Mouse (Mus musculus) CH12.LX (cell line): ENCODE data around the gene 4930455H04Rik. TPM values are rescaled to one million over a fixed set of nuclear protein-coding genes. Genes with fewer than 3 reads are reported as not detected.

Source experiments
- DNase-seq: peaks from one replicate; pipeline ENCODE4 v3.0.0-alpha.2; 2013; ENCODE audit errors: extremely low read depth
- H3K27ac ChIP-seq: 2 replicates; pipeline ENCODE4 v1.5.1; 2012; ENCODE audit warnings: low read depth, mild to moderate bottlenecking, control low read depth, moderate library complexity; ENCODE audit not compliant: insufficient read depth
- H3K27me3 ChIP-seq: replicated peaks from 2 replicates; pipeline ENCODE3; 2012; ENCODE audit warnings: inconsistent platforms
- H3K36me3 ChIP-seq, 2 experiments: replicated peaks in 1 of 2; 2 replicates each; pipeline versions ENCODE3 to v1.6.1; 2012; ENCODE audit warnings: inconsistent platforms in 1 of 2, low read length in 1 of 2, mild to moderate bottlenecking in 1 of 2, mixed read lengths in 1 of 2, moderate library complexity in 1 of 2; ENCODE audit not compliant: control insufficient read depth in 1 of 2, insufficient read depth in 1 of 2
- H3K4me1 ChIP-seq, 2 experiments: 2 replicates each; pipeline ENCODE4 v1.6.1; 2012; ENCODE audit warnings: inconsistent platforms in 1 of 2, moderate library complexity in 1 of 2; ENCODE audit not compliant: insufficient read depth in 2 of 2, control insufficient read depth in 1 of 2
- H3K4me2 ChIP-seq: 2 replicates; pipeline ENCODE4 v1.6.1; 2012; ENCODE audit warnings: low read depth, mild to moderate bottlenecking, control low read depth; ENCODE audit not compliant: poor library complexity, insufficient read depth, severe bottlenecking
- H3K4me3 ChIP-seq, 3 experiments: fragments of 150-350 bp in 1 of 3; sonication (generic) in 1 of 3; replicated peaks in 1 of 3; 2 replicates each; pipeline versions ENCODE3 to v1.5.1; 2011 to 2012; ENCODE audit warnings: low read depth in 2 of 3, low read length in 2 of 3, mild to moderate bottlenecking in 2 of 3, moderate library complexity in 2 of 3, control low read depth in 1 of 3, improper control_type of control experiment in 1 of 3, inconsistent platforms in 1 of 3, mixed read lengths in 1 of 3; ENCODE audit not compliant: poor library complexity in 1 of 3
- H3K79me2 ChIP-seq: replicated peaks from 2 replicates; pipeline ENCODE4 v1.6.1; 2012; ENCODE audit warnings: mild to moderate bottlenecking, moderate library complexity; ENCODE audit not compliant: control insufficient read depth, poor library complexity, insufficient read depth, severe bottlenecking; ENCODE audit errors: extremely low read depth
- H3K9ac ChIP-seq: 2 replicates; pipeline ENCODE4 v1.6.1; 2012; ENCODE audit warnings: low read depth, mild to moderate bottlenecking, control low read depth, moderate library complexity; ENCODE audit not compliant: insufficient read depth
- H3K9me3 ChIP-seq: replicated peaks from 2 replicates; pipeline ENCODE3; 2012; ENCODE audit warnings: low read length, inconsistent platforms, mixed read lengths
- BHLHE40 ChIP-seq: IDR thresholded peaks from 2 replicates; pipeline ENCODE4 v1.6.1; 2011; ENCODE audit warnings: mild to moderate bottlenecking, low read depth, low read length, improper control_type of control experiment
- CHD1 ChIP-seq: IDR thresholded peaks from 2 replicates; pipeline ENCODE4 v1.6.1; 2012; ENCODE audit warnings: low read depth, low read length, improper control_type of control experiment, inconsistent platforms
- CTCF ChIP-seq, 2 experiments: IDR thresholded peaks in 1 of 2; conservative IDR thresholded peaks in 1 of 2; 2 replicates each; pipeline ENCODE4 v1.5.1; 2011 to 2012; ENCODE audit warnings: low read depth in 2 of 2, low read length in 2 of 2, improper control_type of control experiment in 1 of 2, inconsistent platforms in 1 of 2, mild to moderate bottlenecking in 1 of 2, moderate library complexity in 1 of 2
- ETS1 ChIP-seq: conservative IDR thresholded peaks from 2 replicates; pipeline ENCODE4 v1.6.1; 2012; ENCODE audit warnings: low read depth, mild to moderate bottlenecking, inconsistent platforms, low read length, improper control_type of control experiment, moderate library complexity
- GABPA ChIP-seq: IDR thresholded peaks from 2 replicates; pipeline ENCODE4 v1.6.1; 2012; ENCODE audit warnings: low read depth, low read length, improper control_type of control experiment, inconsistent platforms; ENCODE audit not compliant: insufficient replicate concordance
- HCFC1 ChIP-seq: IDR thresholded peaks from 2 replicates; pipeline ENCODE4 v1.6.1; 2012; ENCODE audit warnings: low read depth, mild to moderate bottlenecking, inconsistent platforms, low read length, improper control_type of control experiment
- JUND ChIP-seq: conservative IDR thresholded peaks from 2 replicates; pipeline ENCODE4 v1.6.1; 2011; ENCODE audit warnings: low read depth, low read length, improper control_type of control experiment
- KAT2A ChIP-seq: IDR thresholded peaks from 2 replicates; pipeline ENCODE4 v1.6.1; 2012; ENCODE audit warnings: low read length, improper control_type of control experiment, inconsistent platforms; ENCODE audit not compliant: insufficient replicate concordance
- NRF1 ChIP-seq: IDR thresholded peaks from 2 replicates; pipeline ENCODE4 v1.6.1; 2014; ENCODE audit warnings: low read depth, mild to moderate bottlenecking, inconsistent platforms, low read length, improper control_type of control experiment, moderate library complexity
- RAD21 ChIP-seq: IDR thresholded peaks from 2 replicates; pipeline ENCODE4 v1.6.1; 2011; ENCODE audit warnings: low read depth, mild to moderate bottlenecking, low read length, improper control_type of control experiment, moderate library complexity
- ZMIZ1 ChIP-seq: IDR thresholded peaks from 2 replicates; pipeline ENCODE4 v1.6.1; 2012; ENCODE audit warnings: low read depth, mild to moderate bottlenecking, inconsistent platforms, low read length, improper control_type of control experiment
- ZNF384 ChIP-seq: IDR thresholded peaks from 2 replicates; pipeline ENCODE4 v1.6.1; 2012; ENCODE audit warnings: low read depth, low read length, improper control_type of control experiment, inconsistent platforms
- dilution Hi-C: fragments of 300-500 bp; cut with MboI; formaldehyde crosslinking; loops from 2 replicates; pipeline ENCODE4 v1.14.3; 2020; ENCODE audit warnings: low sequenced_read_pairs; ENCODE audit not compliant: extremely low pct_unique_long_range_greater_than_20kb, extremely low pct_ligation_motif_present
- in situ Hi-C: fragments of 300-500 bp; cut with MboI; formaldehyde crosslinking; loops from 3 replicates; pipeline ENCODE4 v1.14.3; 2019; ENCODE audit warnings: low sequenced_read_pairs, low pct_ligation_motif_present, low pct_unique_long_range_greater_than_20kb, mixed read lengths
- polyA plus RNA-seq: library from polyadenylated mRNA; unstranded; fragments of >175 nt; gene quantifications from 2 replicates; pipeline ENCODE4 v1.2.1, GENCODE M21; 2012; ENCODE audit warnings: low read depth; ENCODE audit not compliant: insufficient read length
- total RNA-seq, 2 experiments: library from RNA; depleted of rRNA; stranded (reverse); fragments of 300-350 nt in 1 of 2; fragments of >200 nt in 1 of 2; gene quantifications; 2 replicates each; pipeline ENCODE4 v1.2.3; 2012 to 2014

Gene 4930455H04Rik
- total and polyA plus RNA-seq, 3 experiments, result not detected

DNA sequence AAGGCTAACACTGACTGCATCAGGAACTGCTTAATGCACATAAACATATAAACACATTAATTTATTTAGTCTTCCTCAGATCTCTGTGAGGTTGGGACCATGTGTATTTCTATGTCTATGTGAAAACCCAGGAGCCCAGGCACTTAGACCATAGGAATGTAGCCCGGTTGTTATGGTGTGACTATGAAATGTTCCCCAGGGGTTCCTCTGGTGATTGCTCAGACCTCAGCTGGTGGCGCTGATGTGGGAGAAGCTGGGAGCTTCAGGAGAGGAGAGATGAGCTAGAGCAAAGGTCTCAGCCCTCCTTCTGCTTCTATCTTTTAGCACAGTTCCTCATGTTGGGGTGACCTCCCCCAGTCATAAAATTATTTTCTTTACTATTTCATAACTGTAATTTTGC, 7.7 kb upstream of the 4930455H04Rik start:
- in situ Hi-C loops, result no loop called here
- H3K4me2 ChIP-seq, result no peak overlapping the region
- H3K79me2 ChIP-seq, result no peaks in the 10 kb centered on the region
- TF ChIP-seq BHLHE40 (no peak), NRF1 (no peak)
- TF ChIP-seq, all 38 proteins: peak for 0
- H3K27ac ChIP-seq, result no peak overlapping the region
- H3K9ac ChIP-seq, result no peak overlapping the region
- DNase-seq, result no peak
- no peaks in the 10 kb centered on the region for H3K36me3 ChIP-seq
- H3K4me1 ChIP-seq, result no peaks in the 10 kb centered on the region
- no peak overlapping the region for H3K4me3 ChIP-seq
- no peaks in the 10 kb centered on the region for H3K27me3 ChIP-seq
- no peaks in the 10 kb centered on the region for H3K9me3 ChIP-seq
- dilution Hi-C loops, result no loop called here

DNA sequence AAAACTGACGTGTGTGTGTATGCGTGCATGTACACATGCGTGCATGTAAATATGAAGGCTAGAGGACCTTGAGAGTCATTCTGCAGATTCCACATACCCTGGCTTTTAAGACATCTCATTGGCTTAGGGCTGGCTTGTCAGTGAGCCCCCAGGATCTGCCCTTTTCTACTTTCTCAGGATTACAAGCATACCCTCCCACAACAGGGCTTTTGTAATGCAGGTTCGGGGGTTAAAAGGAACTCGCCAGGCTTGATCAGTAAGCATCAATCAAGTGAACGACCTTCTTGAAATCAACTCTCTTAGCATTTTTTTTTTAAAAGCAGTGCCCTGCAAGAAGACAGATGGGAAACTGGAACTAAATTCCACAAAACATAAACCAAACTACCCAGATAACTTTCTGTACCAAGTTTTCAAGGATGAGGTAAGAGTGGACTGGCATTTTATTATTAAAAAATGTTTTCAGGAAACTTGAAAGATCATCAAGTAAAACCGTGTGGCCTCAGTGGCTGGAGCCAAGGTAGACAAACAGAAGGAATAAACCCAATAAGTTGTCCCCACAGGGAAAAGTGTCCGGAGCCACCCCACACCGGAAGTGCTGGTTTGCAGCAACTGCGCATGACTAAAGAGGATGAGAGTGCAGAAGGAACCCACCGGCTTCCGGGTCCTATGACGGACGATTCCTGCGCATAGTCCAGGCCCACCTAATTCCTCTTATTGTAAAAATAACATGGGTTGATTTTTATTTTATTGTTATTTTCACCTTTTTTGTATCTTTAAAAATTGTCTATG, 6.5 kb upstream of the 4930455H04Rik start:
- in situ Hi-C loops (no loop called here), dilution Hi-C loops (no loop called here)
- no peak overlapping the region for H3K4me3 ChIP-seq
- no peaks in the 10 kb centered on the region for H3K4me1 ChIP-seq
- no peak for DNase-seq
- H3K9ac ChIP-seq, result no peak overlapping the region
- no peaks in the 10 kb centered on the region for H3K27me3 ChIP-seq
- H3K9me3 ChIP-seq, result no peaks in the 10 kb centered on the region
- no peak overlapping the region for H3K27ac ChIP-seq
- no peaks in the 10 kb centered on the region for H3K36me3 ChIP-seq
- H3K79me2 ChIP-seq, result no peaks in the 10 kb centered on the region
- TF ChIP-seq ETS1 (no peak), GABPA (no peak), KAT2A (no peak), ZMIZ1 (no peak), RAD21 (no peak), HCFC1 (no peak), JUND (no peak), BHLHE40 (no peak), ZNF384 (no peak), CHD1 (no peak)
- H3K4me2 ChIP-seq, result no peak overlapping the region

DNA sequence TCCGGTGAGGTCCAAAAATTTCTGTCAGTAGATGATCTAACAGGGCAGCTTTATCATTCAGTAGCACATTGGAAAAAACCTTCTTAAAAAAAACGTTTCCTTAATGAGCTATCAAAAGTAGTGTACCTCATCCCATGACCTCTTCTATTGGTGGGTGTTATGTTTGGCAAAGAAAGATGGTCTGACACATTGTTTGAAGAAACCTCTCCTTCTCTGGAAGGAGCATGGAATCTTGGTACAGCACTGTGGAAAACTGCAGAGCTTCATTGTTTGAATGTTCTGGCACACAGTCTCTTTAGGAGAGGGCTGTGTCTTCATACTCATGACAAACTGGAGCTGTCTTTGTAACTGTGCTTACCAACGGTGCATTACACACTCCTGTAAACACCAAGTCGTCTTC, 4.9 kb upstream of the 4930455H04Rik start:
- in situ Hi-C loops, result no loop called here
- Histone ChIP-seq H3K4me2 (no peak overlapping the region), H3K4me3 (no peak overlapping the region), H3K27ac (no peak overlapping the region), H3K79me2 (no peaks in the 10 kb centered on the region), H3K9ac (no peak overlapping the region), H3K27me3 (no peaks in the 10 kb centered on the region), H3K4me1 (no peaks in the 10 kb centered on the region)
- dilution Hi-C loops, result no loop called here
- no peak for DNase-seq
- TF ChIP-seq ETS1 (no peak), CTCF (conservative IDR thresholded peaks at IDR 0.05 in 1 of 2, IDR thresholded peaks at IDR 0.05 in 1 of 2; ENCODE audit: low read depth in 2 of 2, low read length in 2 of 2) (no peak), RAD21 (no peak), ZNF384 (no peak)
- TF ChIP-seq, all 38 proteins: peak for 0
- Histone ChIP-seq H3K9me3 (no peaks in the 10 kb centered on the region), H3K36me3 (no peaks in the 10 kb centered on the region)
